Mouse (Mus musculus): ENCODE data around the gene Fmod.

Gene Fmod

GRCm38 (mm10) chr1:134097080-134097855 lies 60.2 kb downstream of the Fmod start:
- DNase-seq = no peak

Measured in cerebellum, postnatal 25 days (tissue).